Mouse (Mus musculus): ENCODE measurements around the gene Dohh. TPM values are rescaled to one million over a fixed set of nuclear protein-coding genes. Genes with fewer than 3 reads are reported as not detected.

Gene Dohh
- polyA plus RNA-seq, 1 experiment, result 47.9 TPM

GRCm38 (mm10) chr10:81395865-81396264, 11.6 kb downstream of the Dohh start:
- no peak overlapping the region for H3K27ac ChIP-seq (ENCODE audit: insufficient read depth, low read length)
- H3K4me3 ChIP-seq (ENCODE audit: extremely low read depth, insufficient read depth, insufficient read length), result no peak overlapping the region
- H3K4me1 ChIP-seq (ENCODE audit: control insufficient read depth, insufficient read depth, insufficient read length), result peaks cover 13% of the 10 kb centered on the region; the same call in 1 of the 2 replicates
- no peaks in the 10 kb centered on the region for H3K27me3 ChIP-seq (ENCODE audit: control insufficient read depth, insufficient read depth, low read length)
- TF ChIP-seq CTCF (IDR thresholded peaks at IDR 0.05; ENCODE audit: extremely low read depth, insufficient read depth, insufficient read length, insufficient replicate concordance), result no peak
- TF ChIP-seq POLR2A (IDR thresholded peaks at IDR 0.05; ENCODE audit: low read depth, low read length), result no peak
- 91% methylated on average over 4 of the region's 4 CpGs for WGBS
- DNase-seq (ENCODE audit: low read depth in 1 of 2, low spot score in 2 of 2), result no peak
- peaks cover 12% of the 10 kb centered on the region for H3K36me3 ChIP-seq (ENCODE audit: control insufficient read depth, insufficient read depth, low read length)

DNA sequence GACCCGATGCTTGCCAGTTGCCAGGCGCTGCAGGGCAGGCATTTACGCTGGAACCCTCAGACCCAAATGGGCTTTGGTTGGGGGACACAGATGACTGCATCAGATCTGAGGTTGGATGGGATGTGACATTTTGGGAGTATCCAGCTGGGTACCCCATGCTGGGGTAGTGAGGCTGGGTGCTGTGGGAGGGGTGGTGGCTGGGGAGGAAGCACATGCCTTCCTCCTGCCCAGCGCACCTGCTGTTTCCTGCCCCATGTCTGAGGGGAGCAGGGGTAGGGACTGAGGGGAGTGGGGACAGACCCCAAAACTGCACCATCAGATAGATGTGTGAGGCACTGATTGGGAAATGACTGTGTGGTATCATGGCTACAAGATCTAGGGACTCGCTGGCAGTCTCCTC, 12.5 kb downstream of the Dohh start:
- TF ChIP-seq CTCF (IDR thresholded peaks at IDR 0.05; ENCODE audit: extremely low read depth, insufficient read depth, insufficient read length, insufficient replicate concordance), result no peak
- no peak for TF ChIP-seq POLR2A (IDR thresholded peaks at IDR 0.05; ENCODE audit: low read depth, low read length)
- 38% methylated on average over 5 of the region's 5 CpGs for WGBS
- no peak for DNase-seq (ENCODE audit: low read depth in 1 of 2, low spot score in 2 of 2)
- peaks cover 13% of the 10 kb centered on the region; the same call in 1 of the 2 replicates for H3K4me1 ChIP-seq (ENCODE audit: control insufficient read depth, insufficient read depth, insufficient read length)
- no peak overlapping the region for H3K27ac ChIP-seq (ENCODE audit: insufficient read depth, low read length)
- peaks cover 12% of the 10 kb centered on the region for H3K36me3 ChIP-seq (ENCODE audit: control insufficient read depth, insufficient read depth, low read length)
- H3K27me3 ChIP-seq (ENCODE audit: control insufficient read depth, insufficient read depth, low read length), result no peaks in the 10 kb centered on the region
- H3K4me3 ChIP-seq (ENCODE audit: extremely low read depth, insufficient read depth, insufficient read length), result no peak overlapping the region

GRCm38 (mm10) chr10:81399296-81399695, 15.1 kb downstream of the Dohh start:
- no peaks in the 10 kb centered on the region for H3K27me3 ChIP-seq (ENCODE audit: control insufficient read depth, insufficient read depth, low read length)
- peaks cover 13% of the 10 kb centered on the region for H3K36me3 ChIP-seq (ENCODE audit: control insufficient read depth, insufficient read depth, low read length)
- DNase-seq (ENCODE audit: low read depth in 1 of 2, low spot score in 2 of 2), result no peak
- 93% methylated on average over 5 of the region's 5 CpGs for WGBS
- no peak overlapping the region for H3K4me3 ChIP-seq (ENCODE audit: extremely low read depth, insufficient read depth, insufficient read length)
- H3K4me1 ChIP-seq (ENCODE audit: control insufficient read depth, insufficient read depth, insufficient read length), result peaks cover under 1% of the 10 kb centered on the region; the same call in 1 of the 2 replicates
- H3K27ac ChIP-seq (ENCODE audit: insufficient read depth, low read length), result no peak overlapping the region
- TF ChIP-seq CTCF (IDR thresholded peaks at IDR 0.05; ENCODE audit: extremely low read depth, insufficient read depth, insufficient read length, insufficient replicate concordance) (no peak), POLR2A (IDR thresholded peaks at IDR 0.05; ENCODE audit: low read depth, low read length) (no peak)

GRCm38 (mm10) chr10:81399798-81400308, 15.6 kb downstream of the Dohh start:
- Histone ChIP-seq H3K27me3 (ENCODE audit: control insufficient read depth, insufficient read depth, low read length) (no peaks in the 10 kb centered on the region), H3K4me3 (ENCODE audit: extremely low read depth, insufficient read depth, insufficient read length) (no peak overlapping the region), H3K4me1 (ENCODE audit: control insufficient read depth, insufficient read depth, insufficient read length) (peaks cover 6% of the 10 kb centered on the region), H3K27ac (ENCODE audit: insufficient read depth, low read length) (no peak overlapping the region), H3K36me3 (ENCODE audit: control insufficient read depth, insufficient read depth, low read length) (peaks cover 15% of the 10 kb centered on the region)
- 93% methylated on average over 18 of the region's 18 CpGs for WGBS
- no peak for TF ChIP-seq POLR2A (IDR thresholded peaks at IDR 0.05; ENCODE audit: low read depth, low read length)
- TF ChIP-seq CTCF (IDR thresholded peaks at IDR 0.05; ENCODE audit: extremely low read depth, insufficient read depth, insufficient read length, insufficient replicate concordance), result no peak
- no peak for DNase-seq (ENCODE audit: low read depth in 1 of 2, low spot score in 2 of 2)

- TF ChIP-seq POLR2A (IDR thresholded peaks at IDR 0.05; ENCODE audit: low read depth, low read length) (no peak), CTCF (IDR thresholded peaks at IDR 0.05; ENCODE audit: extremely low read depth, insufficient read depth, insufficient read length, insufficient replicate concordance) (no peak)
- H3K4me1 ChIP-seq (ENCODE audit: control insufficient read depth, insufficient read depth, insufficient read length), result peaks cover 8% of the 10 kb centered on the region
- peaks cover 15% of the 10 kb centered on the region for H3K36me3 ChIP-seq (ENCODE audit: control insufficient read depth, insufficient read depth, low read length)
- H3K27ac ChIP-seq (ENCODE audit: insufficient read depth, low read length), result no peak overlapping the region
- no peak for DNase-seq (ENCODE audit: low read depth in 1 of 2, low spot score in 2 of 2)
- H3K27me3 ChIP-seq (ENCODE audit: control insufficient read depth, insufficient read depth, low read length), result no peaks in the 10 kb centered on the region
- no peak overlapping the region for H3K4me3 ChIP-seq (ENCODE audit: extremely low read depth, insufficient read depth, insufficient read length)
- WGBS, result 92% methylated on average over 22 of the region's 22 CpGs
Observed at GRCm38 (mm10) chr10:81400371-81401204, 16.4 kb downstream of the Dohh start.

DNA sequence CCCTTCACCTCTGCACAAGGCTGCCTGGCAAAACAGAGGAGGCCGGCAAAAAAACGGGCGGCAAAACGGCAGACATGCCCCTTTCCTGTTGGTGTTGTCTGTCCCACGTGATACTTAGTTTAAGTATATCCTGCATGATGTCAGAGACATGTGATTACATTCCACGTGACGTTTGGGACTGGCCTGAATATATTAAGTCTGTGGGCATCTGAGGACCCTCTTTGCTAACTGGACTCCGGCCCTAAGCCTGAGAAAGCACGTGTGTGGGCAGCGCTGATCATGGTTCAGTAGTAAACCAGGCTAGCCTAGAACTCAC, 16.9 kb downstream of the Dohh start:
- Histone ChIP-seq H3K27ac (ENCODE audit: insufficient read depth, low read length) (no peak overlapping the region), H3K36me3 (ENCODE audit: control insufficient read depth, insufficient read depth, low read length) (peaks cover 15% of the 10 kb centered on the region), H3K27me3 (ENCODE audit: control insufficient read depth, insufficient read depth, low read length) (no peaks in the 10 kb centered on the region), H3K4me1 (ENCODE audit: control insufficient read depth, insufficient read depth, insufficient read length) (peaks cover 8% of the 10 kb centered on the region), H3K4me3 (ENCODE audit: extremely low read depth, insufficient read depth, insufficient read length) (no peak overlapping the region)
- no peak for DNase-seq (ENCODE audit: low read depth in 1 of 2, low spot score in 2 of 2)
- TF ChIP-seq CTCF (IDR thresholded peaks at IDR 0.05; ENCODE audit: extremely low read depth, insufficient read depth, insufficient read length, insufficient replicate concordance) (no peak), POLR2A (IDR thresholded peaks at IDR 0.05; ENCODE audit: low read depth, low read length) (no peak)
- WGBS, result 84% methylated on average over 10 of the region's 10 CpGs

Data from spleen, adult 2 months (tissue).